In genomic region chr17:27146323-27146923, GRCm38 (mm10) we compare ENCODE assay signal across 13 mouse cellular contexts. TPM values are rescaled to one million over a fixed set of nuclear protein-coding genes. Genes with fewer than 3 reads are reported as not detected.
A peak's percentile ranks its signal among the peaks of the same experiment; 100 is the strongest.
DNase-seq lines count a peak whose midpoint lies in the region; ATAC-seq and TF ChIP-seq lines count a peak whose summit lies in the region.
"Had no signal": no experiment of that assay in that cellular context is flagged by ENCODE, and none has a peak within 500 bp of the region (broad histone marks: within the 10 kb centered on the region; RNA-seq: fewer than 3 reads in every experiment).

No protein-coding gene starts in this region.

- H3K27ac ChIP-seq in kidney, postnatal 0 days = no peak overlapping the region
- H3K27ac ChIP-seq in embryonic facial prominence, embryonic 12.5 days = peak overlapping the region; percentile 57; the same call in 1 of the 2 replicates
- peak overlapping the region; percentile 47; the same call in 1 of the 2 replicates for H3K27ac ChIP-seq in limb, embryonic 12.5 days
- H3K27ac ChIP-seq in olfactory bulb, adult 2 months (ENCODE audit: insufficient read depth, low read depth, low read length) = peak overlapping the region; percentile 9; the same call in 1 of the 2 replicates
- no peak overlapping the region for H3K27ac ChIP-seq in midbrain, embryonic 11.5 days (ENCODE audit: low read depth, low read length)
- H3K27ac ChIP-seq: midbrain, embryonic 13.5 days had no signal

- H3K4me1 ChIP-seq in kidney, postnatal 0 days (replicated peaks; ENCODE audit: insufficient read depth, low read length) = peaks cover 17% of the 10 kb centered on the region; the same call in 1 of the 2 replicates
- H3K4me1 ChIP-seq in embryonic facial prominence, embryonic 12.5 days = peaks cover 35% of the 10 kb centered on the region
- H3K4me1 ChIP-seq in limb, embryonic 12.5 days (replicated peaks) = peaks cover 75% of the 10 kb centered on the region
- H3K4me1 ChIP-seq in olfactory bulb, adult 2 months (ENCODE audit: control insufficient read depth, insufficient read depth, low read length) = peaks cover 33% of the 10 kb centered on the region
- no peaks in the 10 kb centered on the region; the same call in 1 of the 2 replicates for H3K4me1 ChIP-seq in midbrain, embryonic 11.5 days (ENCODE audit: control insufficient read depth, insufficient read depth, low read length)

- WGBS in kidney, postnatal 0 days = 5% methylated on average over 8 of the region's 8 CpGs
- 15% methylated on average over 8 of the region's 8 CpGs for WGBS in embryonic facial prominence, embryonic 12.5 days
- WGBS in limb, embryonic 12.5 days = 7% methylated on average over 8 of the region's 8 CpGs
- 38% methylated on average over 8 of the region's 8 CpGs for WGBS in olfactory bulb, adult 2 months
- WGBS in midbrain, embryonic 11.5 days = 47% methylated on average over 7 of the region's 8 CpGs

- H3K9ac ChIP-seq in kidney, postnatal 0 days (ENCODE audit: low read depth, low read length) = no peak overlapping the region
- H3K9ac ChIP-seq in embryonic facial prominence, embryonic 12.5 days = no peak overlapping the region
- H3K9ac ChIP-seq in limb, embryonic 12.5 days (replicated peaks) = no peak overlapping the region
- no peak overlapping the region for H3K9ac ChIP-seq in midbrain, embryonic 11.5 days (ENCODE audit: low read length)
- H3K9ac ChIP-seq: liver, postnatal 0 days; midbrain, embryonic 13.5 days had no signal

- no peak for TF ChIP-seq POLR2A in olfactory bulb, adult 2 months (IDR thresholded peaks at IDR 0.05; ENCODE audit: insufficient read depth, low read depth, low read length)

- no peak overlapping the region for H3K4me3 ChIP-seq in kidney, postnatal 0 days (replicated peaks; ENCODE audit: low read depth, low read length)
- no peak overlapping the region for H3K4me3 ChIP-seq in embryonic facial prominence, embryonic 12.5 days
- H3K4me3 ChIP-seq in limb, embryonic 12.5 days (replicated peaks) = no peak overlapping the region
- H3K4me3 ChIP-seq in olfactory bulb, adult 2 months (ENCODE audit: insufficient read depth, low read depth, low read length) = no peak overlapping the region
- no peak overlapping the region for H3K4me3 ChIP-seq in midbrain, embryonic 11.5 days (ENCODE audit: low read depth, low read length)
- H3K4me3 ChIP-seq: erythroblast, embryonic 14.5 days; hindbrain, embryonic 10.5 days; midbrain, embryonic 13.5 days had no signal

- H3K27me3 ChIP-seq in kidney, postnatal 0 days (ENCODE audit: insufficient read depth, low read length) = no peaks in the 10 kb centered on the region; the same call in 1 of the 2 replicates
- no peaks in the 10 kb centered on the region for H3K27me3 ChIP-seq in embryonic facial prominence, embryonic 12.5 days
- no peaks in the 10 kb centered on the region for H3K27me3 ChIP-seq in limb, embryonic 12.5 days
- H3K27me3 ChIP-seq in midbrain, embryonic 11.5 days (ENCODE audit: control insufficient read depth, insufficient read depth, low read length) = no peaks in the 10 kb centered on the region
- H3K27me3 ChIP-seq: midbrain, embryonic 13.5 days had no signal

- H3K9me3 ChIP-seq in kidney, postnatal 0 days (replicated peaks; ENCODE audit: low read length) = no peaks in the 10 kb centered on the region
- H3K9me3 ChIP-seq in embryonic facial prominence, embryonic 12.5 days = no peaks in the 10 kb centered on the region
- no peaks in the 10 kb centered on the region for H3K9me3 ChIP-seq in limb, embryonic 12.5 days
- H3K9me3 ChIP-seq in midbrain, embryonic 11.5 days (ENCODE audit: control insufficient read depth, low read length) = no peaks in the 10 kb centered on the region
- H3K9me3 ChIP-seq: hindbrain, embryonic 10.5 days; midbrain, embryonic 13.5 days had no signal

- no peaks in the 10 kb centered on the region for H3K36me3 ChIP-seq in kidney, postnatal 0 days (ENCODE audit: insufficient read depth, low read length)
- no peaks in the 10 kb centered on the region for H3K36me3 ChIP-seq in embryonic facial prominence, embryonic 12.5 days
- H3K36me3 ChIP-seq in limb, embryonic 12.5 days = no peaks in the 10 kb centered on the region
- no peaks in the 10 kb centered on the region for H3K36me3 ChIP-seq in midbrain, embryonic 11.5 days (ENCODE audit: control insufficient read depth, insufficient read depth, low read length)
- H3K36me3 ChIP-seq: hindbrain, embryonic 10.5 days; midbrain, embryonic 13.5 days had no signal

- no peak overlapping the region for H3K4me2 ChIP-seq in kidney, postnatal 0 days (ENCODE audit: low read length)
- H3K4me2 ChIP-seq in embryonic facial prominence, embryonic 12.5 days (replicated peaks) = 0 out of 2 replicates have a peak overlapping the region, but pooled peaks have one; percentile 9
- peak overlapping the region; percentile 34 for H3K4me2 ChIP-seq in limb, embryonic 12.5 days
- H3K4me2 ChIP-seq in midbrain, embryonic 11.5 days = no peak overlapping the region
- H3K4me2 ChIP-seq: midbrain, embryonic 13.5 days had no signal

- no peak for ATAC-seq in kidney, postnatal 0 days (replicated peaks; ENCODE audit: low FRiP score, low read depth)
- no peak for ATAC-seq in embryonic facial prominence, embryonic 12.5 days (ENCODE audit: insufficient number of reproducible peaks, insufficient read depth, low FRiP score, low TSS enrichment)
- ATAC-seq in limb, embryonic 12.5 days (ENCODE audit: insufficient number of reproducible peaks, insufficient read depth, low FRiP score, low TSS enrichment, low read depth) = no peak
- ATAC-seq in midbrain, embryonic 11.5 days (ENCODE audit: low FRiP score) = no peak
- ATAC-seq: midbrain, embryonic 13.5 days had no signal

- DNase-seq in kidney, postnatal 0 days (ENCODE audit: low spot score) = peak; percentile 80
- no peak for DNase-seq in kidney, adult 9 months
- no peak for DNase-seq in ovary, adult 18-20 months (ENCODE audit: low spot score)
- no peak for DNase-seq in midbrain, embryonic 11.5 days (ENCODE audit: low spot score, missing footprints)
- DNase-seq: cerebellum, adult 2 months; liver, postnatal 0 days; spleen, adult 18-20 months had no signal

- no peak for TF ChIP-seq CTCF in kidney, postnatal 0 days (IDR thresholded peaks at IDR 0.05; ENCODE audit: low read depth)
- no peak for TF ChIP-seq CTCF in olfactory bulb, adult 2 months (IDR thresholded peaks at IDR 0.05; ENCODE audit: insufficient read depth, low read depth, low read length)

RNA-seq across cellular contexts. Expression of gene Uqcc2, which starts 12.7 kb away (rescaled TPM):
- polyA plus RNA-seq in kidney, postnatal 0 days (2015; fragmentation: Nextera tagmentation; extraction: Ambion mirVana) = 286 and 315 TPM in 2 replicates
- 340 and 372 TPM in 2 replicates for polyA plus RNA-seq in embryonic facial prominence, embryonic 12.5 days (2016; fragmentation: Nextera tagmentation; extraction: Ambion mirVana)
- 350 and 361 TPM in 2 replicates for polyA plus RNA-seq in limb, embryonic 12.5 days (2016; fragmentation: Nextera tagmentation; extraction: Ambion mirVana)
- not detected in 2 replicates for polyA plus RNA-seq in olfactory bulb, adult 2 months (2012; ENCODE audit: insufficient read depth, insufficient read length, low replicate concordance, missing spikeins)
- polyA plus RNA-seq in midbrain, embryonic 11.5 days (2014; fragmentation: Nextera tagmentation; extraction: Ambion mirVana) = 316 and 332 TPM in 2 replicates

RNA-seq across cellular contexts. Expression of gene Ip6k3, which starts 21.2 kb away (rescaled TPM):
- polyA plus RNA-seq in kidney, postnatal 0 days (2015; fragmentation: Nextera tagmentation; extraction: Ambion mirVana) = 0.18 and 0.43 TPM in 2 replicates
- polyA plus RNA-seq in embryonic facial prominence, embryonic 12.5 days (2016; fragmentation: Nextera tagmentation; extraction: Ambion mirVana) = 0.13 and 0.35 TPM in 2 replicates
- 0.20 and 0.45 TPM in 2 replicates for polyA plus RNA-seq in limb, embryonic 12.5 days (2016; fragmentation: Nextera tagmentation; extraction: Ambion mirVana)
- polyA plus RNA-seq in olfactory bulb, adult 2 months (2012; ENCODE audit: insufficient read depth, insufficient read length, low replicate concordance, missing spikeins) = not detected in 2 replicates
- 0.07 and 0.48 TPM in 2 replicates for polyA plus RNA-seq in midbrain, embryonic 11.5 days (2014; fragmentation: Nextera tagmentation; extraction: Ambion mirVana)
- polyA plus RNA-seq: erythroblast, embryonic 14.5 days had no signal

RNA-seq across cellular contexts. Expression of gene Lemd2, which starts 57.8 kb away (rescaled TPM):
- polyA plus RNA-seq in kidney, postnatal 0 days (2015; fragmentation: Nextera tagmentation; extraction: Ambion mirVana) = 14.0 and 18.0 TPM in 2 replicates
- 30.9 and 35.4 TPM in 2 replicates for polyA plus RNA-seq in embryonic facial prominence, embryonic 12.5 days (2016; fragmentation: Nextera tagmentation; extraction: Ambion mirVana)
- 30.7 and 31.0 TPM in 2 replicates for polyA plus RNA-seq in limb, embryonic 12.5 days (2016; fragmentation: Nextera tagmentation; extraction: Ambion mirVana)
- not detected in 2 replicates for polyA plus RNA-seq in olfactory bulb, adult 2 months (2012; ENCODE audit: insufficient read depth, insufficient read length, low replicate concordance, missing spikeins)
- polyA plus RNA-seq in midbrain, embryonic 11.5 days (2014; fragmentation: Nextera tagmentation; extraction: Ambion mirVana) = 13.2 and 16.3 TPM in 2 replicates

Comparison
In these comparisons a context has a peak if more than half of its experiments do, and no peak if none do; other contexts are left out.
1. H3K27ac ChIP-seq: peak in embryonic facial prominence, embryonic 12.5 days (single experiment), limb, embryonic 12.5 days (single experiment) and olfactory bulb, adult 2 months (single experiment); none in kidney, postnatal 0 days (single experiment) and midbrain, embryonic 11.5 days (single experiment).
2. H3K4me2 ChIP-seq: peak in embryonic facial prominence, embryonic 12.5 days (single experiment) and limb, embryonic 12.5 days (single experiment); none in kidney, postnatal 0 days (single experiment) and midbrain, embryonic 11.5 days (single experiment).
3. RNA of gene Lemd2, which starts 57.8 kb away (polyA plus RNA-seq): 30.7 to 31.0 TPM in limb, embryonic 12.5 days, 30.9 to 35.4 TPM in embryonic facial prominence, embryonic 12.5 days, 14.0 to 18.0 TPM in kidney, postnatal 0 days and 13.2 to 16.3 TPM in midbrain, embryonic 11.5 days; not detected in olfactory bulb, adult 2 months; every median in the first group is over 10 times any median in the second.